Mouse (Mus musculus) midbrain, postnatal 0 days (tissue): ENCODE data around the gene Dnase1l2. TPM values are rescaled to one million over a fixed set of nuclear protein-coding genes. Genes with fewer than 3 reads are reported as not detected.

ENCODE experiments used
- ATAC-seq: fragments of 200-750 bp; cut with Nextera tagmentation; 2 replicates; pipeline ENCODE4 v1.8.0; 2017; ENCODE audit warnings: moderate number of reproducible peaks, mild to moderate bottlenecking, moderate TSS enrichment, moderate library complexity; ENCODE audit not compliant: low FRiP score
- DNase-seq: peaks from one replicate; pipeline ENCODE4 v3.0.0-alpha.2; 2015; ENCODE audit warnings: low spot score
- H3K27ac ChIP-seq: fragments of 300-500 bp; sonication (generic); 2 replicates; pipeline ENCODE4 v1.5.1; 2014; ENCODE audit warnings: low read depth, mild to moderate bottlenecking, low read length, mixed read lengths
- H3K27me3 ChIP-seq: fragments of 300-500 bp; sonication (generic); 2 replicates; pipeline ENCODE4 v1.6.1; 2014; ENCODE audit warnings: low read length, control low read depth, mixed read lengths; ENCODE audit not compliant: insufficient read depth
- H3K36me3 ChIP-seq: fragments of 300-500 bp; sonication (generic); 2 replicates; pipeline ENCODE4 v1.6.1; 2014; ENCODE audit warnings: low read length, control low read depth, mixed read lengths; ENCODE audit not compliant: insufficient read depth
- H3K4me1 ChIP-seq: fragments of 300-500 bp; sonication (generic); 2 replicates; pipeline ENCODE4 v1.6.1; 2014; ENCODE audit warnings: mild to moderate bottlenecking, control low read depth, antibody characterized with exemption, low read length, mixed read lengths; ENCODE audit not compliant: insufficient read depth
- H3K4me2 ChIP-seq: fragments of 300-500 bp; sonication (generic); 2 replicates; pipeline ENCODE4 v1.6.1; 2014; ENCODE audit warnings: low read depth, mild to moderate bottlenecking, low read length, mixed read lengths; ENCODE audit not compliant: poor library complexity, severe bottlenecking
- H3K4me3 ChIP-seq: fragments of 300-500 bp; sonication (generic); 2 replicates; pipeline ENCODE4 v1.5.1; 2014; ENCODE audit warnings: low read depth, mild to moderate bottlenecking, low read length, moderate library complexity
- H3K9ac ChIP-seq: fragments of 300-500 bp; sonication (generic); replicated peaks from 2 replicates; pipeline ENCODE4 v1.6.1; 2014; ENCODE audit warnings: mild to moderate bottlenecking, low read length, moderate library complexity, mixed read lengths; ENCODE audit not compliant: poor library complexity, severe bottlenecking
- H3K9me3 ChIP-seq: fragments of 300-500 bp; sonication (generic); 2 replicates; pipeline ENCODE4 v1.6.1; 2016; ENCODE audit warnings: low read length, control low read depth
- CTCF ChIP-seq: IDR thresholded peaks from 2 replicates; pipeline ENCODE4 v1.5.1; 2016; ENCODE audit warnings: antibody characterized with exemption, mild to moderate bottlenecking
- WGBS: fragments of 180-500 bp; shearing (Covaris S2); extraction: QIAGEN DNeasy Blood & Tissue Kit; methylation state at CpG from one replicate; pipeline ENCODE4 v1.1.7; 2014; 5-methylcytosine and 5-hydroxymethylcytosine counted together
- polyA plus RNA-seq: library from polyadenylated mRNA; unstranded; fragments of >200 nt; fragmentation: Nextera tagmentation; extraction: Ambion mirVana; gene quantifications from 2 replicates; pipeline ENCODE4 v1.2.1, GENCODE M21; 2015
- total RNA-seq: library from RNA; depleted of rRNA; stranded (reverse); fragments of >200 nt; gene quantifications from 2 replicates; pipeline ENCODE4 v1.2.3, GENCODE M21; 2014

Gene Dnase1l2
- total and polyA plus RNA-seq, 2 experiments from 2014 or later = 1.1 to 5.0 TPM

DNA sequence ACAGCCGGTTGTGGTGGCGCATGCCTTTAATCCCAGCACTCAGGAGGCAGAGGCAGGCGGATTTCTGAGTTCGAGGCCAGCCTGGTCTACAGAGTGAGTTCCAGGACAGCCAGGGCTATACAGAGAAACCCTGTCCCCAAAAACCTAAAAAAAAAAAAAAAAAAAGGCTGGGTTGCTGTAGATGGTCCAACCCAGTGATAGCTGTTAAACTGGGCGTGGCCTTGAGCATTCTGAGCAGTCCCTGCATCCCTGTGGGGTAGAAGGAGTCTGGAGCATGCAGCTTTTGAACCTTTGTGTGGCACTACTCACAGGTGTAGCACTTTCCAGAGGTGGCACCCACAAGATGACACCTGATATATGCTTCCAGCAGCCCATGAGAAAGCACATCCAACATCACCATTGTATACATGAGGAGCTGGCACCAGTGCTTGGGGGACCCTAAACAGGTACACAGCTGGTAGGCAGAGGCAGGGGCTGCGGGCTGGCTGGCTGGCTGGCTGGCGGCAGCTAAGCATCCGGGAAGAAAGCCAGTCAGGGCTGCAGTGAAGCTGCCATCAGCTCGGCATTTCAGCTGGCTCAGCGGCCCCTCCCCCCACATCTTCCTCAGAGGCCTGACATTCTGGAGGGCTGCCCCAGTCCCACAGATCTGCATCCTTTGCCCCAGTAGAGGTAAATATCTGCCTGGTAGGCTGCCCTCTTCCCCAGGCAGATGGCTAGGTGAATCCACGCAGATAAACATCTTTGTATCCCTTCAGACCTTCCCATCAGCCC lies 42.4 kb upstream of the Dnase1l2 start:
- no peaks in the 10 kb centered on the region for H3K27me3 ChIP-seq
- 40% methylated on average over 11 of the region's 11 CpGs for WGBS
- TF ChIP-seq CTCF = no peak

DNA sequence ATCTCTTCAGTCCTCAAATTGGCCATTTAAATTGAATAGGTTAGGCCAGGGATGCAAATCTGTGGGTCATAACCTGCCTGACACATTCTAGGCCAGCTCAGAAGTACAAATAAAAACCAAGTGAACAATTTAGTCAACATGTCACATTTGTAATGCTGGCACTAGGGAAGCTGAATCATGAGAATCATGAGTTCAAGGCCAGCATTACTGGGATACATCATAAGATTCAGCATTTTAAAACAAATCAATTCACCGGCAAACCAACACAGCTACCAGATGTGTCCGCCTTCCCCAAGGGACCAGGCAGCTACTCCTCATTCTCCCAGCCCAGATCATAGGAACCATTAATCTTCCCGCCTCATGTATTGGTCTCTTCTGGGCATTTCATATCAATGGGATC lies 40.6 kb upstream of the Dnase1l2 start:
- H3K27ac ChIP-seq = no peak overlapping the region
- no peaks in the 10 kb centered on the region for H3K36me3 ChIP-seq
- DNase-seq (no peak), ATAC-seq (no peak)
- WGBS = 73% methylated on average over 3 of the region's 3 CpGs
- no peak overlapping the region for H3K4me3 ChIP-seq
- H3K4me1 ChIP-seq = 0 out of 2 replicates have a peak, but pooled peaks cover 6% of the 10 kb centered on the region
- no peaks in the 10 kb centered on the region for H3K9me3 ChIP-seq
- no peak overlapping the region for H3K9ac ChIP-seq
- H3K4me2 ChIP-seq = no peak overlapping the region
- no peak for TF ChIP-seq CTCF
- H3K27me3 ChIP-seq = no peaks in the 10 kb centered on the region

More for the DNA sequence above, 42.4 kb upstream of the Dnase1l2 start:
- H3K27ac ChIP-seq = no peak overlapping the region
- no peak overlapping the region for H3K4me3 ChIP-seq
- H3K4me2 ChIP-seq = no peak overlapping the region
- H3K4me1 ChIP-seq = peaks cover 12% of the 10 kb centered on the region; the same call in 1 of the 2 replicates
- ATAC-seq = no peak
- H3K9ac ChIP-seq = no peak overlapping the region; the same call in 1 of the 2 replicates
- no peaks in the 10 kb centered on the region for H3K36me3 ChIP-seq
- DNase-seq = peak; percentile 62
- no peaks in the 10 kb centered on the region for H3K9me3 ChIP-seq

DNA sequence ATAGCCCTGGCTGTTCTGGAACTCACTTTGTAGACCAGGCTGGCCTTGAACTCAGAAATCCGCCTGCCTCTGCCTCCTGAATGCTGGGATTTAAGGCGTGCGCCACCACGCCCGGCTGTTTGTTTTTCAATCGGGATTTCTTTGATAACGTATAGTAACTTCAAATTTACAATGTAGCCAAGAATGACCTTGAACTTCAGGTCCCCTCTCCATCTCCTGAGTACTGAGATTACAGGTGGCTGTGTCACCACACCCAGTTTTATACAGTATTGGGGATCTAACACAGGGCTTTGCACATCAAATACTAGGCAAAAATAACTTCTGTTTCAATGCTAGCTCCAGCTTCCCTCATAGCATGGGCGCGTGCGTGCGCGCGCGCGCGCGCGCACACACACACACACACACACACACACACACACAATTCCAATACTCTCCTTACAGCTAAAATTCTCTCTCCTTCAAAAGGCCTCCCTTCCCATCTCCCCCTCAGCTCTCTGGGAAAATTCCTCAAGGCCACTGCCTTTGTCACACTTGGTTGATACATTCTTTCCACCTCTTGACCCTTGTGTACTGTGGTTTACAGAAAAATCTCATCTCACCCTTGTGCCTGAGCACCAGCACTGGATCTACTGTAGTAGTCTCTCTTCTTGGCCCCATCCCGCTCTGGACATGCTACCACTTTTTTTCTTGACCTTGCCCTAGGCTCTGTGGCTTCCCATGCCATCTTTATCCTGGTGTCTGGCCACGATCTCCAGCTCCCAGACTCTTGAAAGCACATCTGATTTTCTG lies 38.3 kb upstream of the Dnase1l2 start:
- WGBS = 95% methylated on average over 20 of the region's 20 CpGs
- H3K9ac ChIP-seq = no peak overlapping the region
- H3K27me3 ChIP-seq = no peaks in the 10 kb centered on the region
- no peak overlapping the region for H3K4me3 ChIP-seq
- peaks cover 6% of the 10 kb centered on the region; the same call in 1 of the 2 replicates for H3K4me1 ChIP-seq
- DNase-seq (no peak), ATAC-seq (no peak)
- H3K36me3 ChIP-seq = peaks cover 12% of the 10 kb centered on the region
- no peak for TF ChIP-seq CTCF
- H3K27ac ChIP-seq = no peak overlapping the region
- H3K9me3 ChIP-seq = no peaks in the 10 kb centered on the region
- no peak overlapping the region for H3K4me2 ChIP-seq

DNA sequence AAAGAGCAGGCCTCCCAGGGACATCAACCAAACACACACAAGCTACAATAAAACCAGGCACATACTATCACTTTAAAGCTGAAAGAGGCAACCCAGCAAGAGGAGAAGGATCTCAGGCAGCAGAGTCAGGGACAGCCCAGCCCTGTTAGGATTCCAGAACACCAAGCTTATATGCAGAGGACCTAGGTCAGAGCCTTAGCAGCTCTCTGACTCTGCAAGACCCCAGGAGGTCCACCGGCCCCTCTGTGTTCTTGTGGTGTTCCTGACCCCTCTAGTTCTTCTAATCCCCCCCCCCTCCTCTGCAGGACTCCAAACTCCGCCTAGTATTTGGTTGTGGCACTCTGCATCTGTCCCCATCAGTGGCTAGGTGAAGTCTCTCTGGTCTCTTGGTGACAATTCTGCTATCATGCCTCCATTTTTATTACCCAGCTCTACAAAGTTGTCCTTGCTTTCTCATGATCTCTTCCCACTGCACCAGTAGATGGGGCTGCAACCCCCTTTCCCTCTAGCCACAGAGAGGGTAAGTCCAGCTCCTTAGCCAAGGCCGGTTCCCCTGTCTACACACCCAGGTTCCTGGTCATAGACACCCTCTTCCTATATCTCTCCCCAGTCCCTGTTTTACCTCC lies 37.4 kb upstream of the Dnase1l2 start:
- peaks cover 21% of the 10 kb centered on the region for H3K36me3 ChIP-seq
- H3K4me3 ChIP-seq = no peak overlapping the region
- no peak for ATAC-seq
- no peaks in the 10 kb centered on the region for H3K9me3 ChIP-seq
- no peak overlapping the region for H3K9ac ChIP-seq
- TF ChIP-seq CTCF = peak; percentile 56
- H3K27ac ChIP-seq = no peak overlapping the region
- H3K27me3 ChIP-seq = no peaks in the 10 kb centered on the region
- H3K4me2 ChIP-seq = no peak overlapping the region
- WGBS = 36% methylated on average over 3 of the region's 3 CpGs
- H3K4me1 ChIP-seq = peaks cover 5% of the 10 kb centered on the region; the same call in 1 of the 2 replicates
- no peak for DNase-seq

DNA sequence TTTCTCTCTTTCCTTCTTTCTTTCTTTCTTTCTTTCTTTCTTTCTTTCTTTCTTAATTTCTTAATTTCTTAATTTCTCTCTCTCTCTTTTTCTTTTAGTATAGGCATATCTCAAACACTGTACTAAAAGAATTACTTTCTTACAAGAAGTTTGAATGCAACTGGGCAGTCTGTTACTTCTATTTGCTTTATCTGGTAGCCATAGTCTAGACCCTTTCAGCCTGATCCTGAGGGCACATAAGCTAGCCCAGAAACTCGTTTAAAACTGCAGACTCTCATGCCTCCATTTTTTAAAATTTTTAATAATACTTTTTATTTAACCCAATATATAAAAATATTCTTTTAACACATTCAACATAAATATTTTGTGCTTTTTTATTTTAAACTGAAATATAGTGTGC lies 36.5 kb upstream of the Dnase1l2 start:
- Histone ChIP-seq H3K9ac (no peak overlapping the region), H3K4me1 (peaks cover 3% of the 10 kb centered on the region; the same call in 1 of the 2 replicates)
- no peak for ATAC-seq

More for the DNA sequence above, 36.5 kb upstream of the Dnase1l2 start:
- H3K9me3 ChIP-seq = no peaks in the 10 kb centered on the region
- no peak for DNase-seq
- no peak overlapping the region for H3K27ac ChIP-seq
- no peak overlapping the region for H3K4me2 ChIP-seq
- 17% methylated on average over 1 of the region's 1 CpGs for WGBS
- no peaks in the 10 kb centered on the region for H3K27me3 ChIP-seq
- peaks cover 28% of the 10 kb centered on the region for H3K36me3 ChIP-seq
- TF ChIP-seq CTCF = no peak
- peak overlapping the region; percentile 56 for H3K4me3 ChIP-seq
